Mouse (Mus musculus) MEL (cell line): ENCODE results near the gene Zscan12.

Experiments
- CHD2 ChIP-seq: IDR thresholded peaks from 2 replicates; pipeline ENCODE4 v1.6.1; 2011; ENCODE audit warnings: low read length, improper control_type of control experiment
- CTCF ChIP-seq, 3 experiments: IDR thresholded peaks in 2 of 3; conservative IDR thresholded peaks in 1 of 3; 2 replicates each; pipeline ENCODE4 v1.5.1; 2011 to 2012; ENCODE audit warnings: low read length in 3 of 3, low read depth in 2 of 3, mild to moderate bottlenecking in 2 of 3, improper control_type of control experiment in 1 of 3, inconsistent platforms in 1 of 3, mixed read lengths in 1 of 3, moderate library complexity in 1 of 3; ENCODE audit not compliant: control insufficient read depth in 1 of 3, insufficient read depth in 1 of 3, poor library complexity in 1 of 3, severe bottlenecking in 1 of 3
- MAFK ChIP-seq: IDR thresholded peaks from 2 replicates; pipeline ENCODE4 v1.6.1; 2011; ENCODE audit warnings: low read depth, mild to moderate bottlenecking, low read length, improper control_type of control experiment, borderline replicate concordance
- NELFE ChIP-seq: IDR thresholded peaks from 2 replicates; pipeline ENCODE4 v1.6.1; 2011; ENCODE audit warnings: low read depth, low read length, improper control_type of control experiment
- POLR2A ChIP-seq, 2 experiments: IDR thresholded peaks; 2 replicates each; pipeline ENCODE4 v1.6.1; 2011 to 2012; ENCODE audit warnings: low read length in 2 of 2, mild to moderate bottlenecking in 2 of 2, control low read depth in 1 of 2, improper control_type of control experiment in 1 of 2, low read depth in 1 of 2, moderate library complexity in 1 of 2; ENCODE audit not compliant: control insufficient read depth in 1 of 2, insufficient read depth in 1 of 2, poor library complexity in 1 of 2
- RAD21 ChIP-seq: IDR thresholded peaks from 2 replicates; pipeline ENCODE4 v1.6.1; 2011; ENCODE audit warnings: mild to moderate bottlenecking, low read depth, low read length, improper control_type of control experiment
- SIN3A ChIP-seq: IDR thresholded peaks from 2 replicates; pipeline ENCODE4 v1.6.1; 2012; ENCODE audit warnings: low read length, improper control_type of control experiment, inconsistent platforms
- USF1 ChIP-seq: IDR thresholded peaks from 2 replicates; pipeline ENCODE4 v1.6.1; 2014; ENCODE audit warnings: low read depth, mild to moderate bottlenecking, inconsistent platforms, low read length, improper control_type of control experiment, moderate library complexity

DNA sequence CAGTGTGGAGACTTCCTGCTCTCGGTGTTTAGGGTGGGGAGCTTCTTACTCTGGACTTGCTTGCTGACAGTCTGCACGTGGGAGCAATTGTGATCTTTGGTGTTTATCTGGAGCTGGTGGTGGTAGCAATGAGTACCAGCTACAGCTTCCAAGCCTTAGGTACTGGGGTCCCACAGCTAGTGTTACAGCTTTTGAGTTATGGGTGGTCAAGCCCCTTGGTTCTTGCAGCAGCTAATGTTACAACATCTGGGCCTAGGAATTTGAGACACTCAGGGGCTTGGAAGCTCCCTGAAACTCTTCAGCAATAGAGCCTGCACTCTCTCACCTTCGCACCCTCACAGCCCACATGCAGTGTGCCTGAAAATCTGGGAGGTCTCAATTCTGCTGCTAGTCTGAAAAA lies 42.4 kb upstream of the Zscan12 start:
- TF ChIP-seq USF1: no peak
- no peak for TF ChIP-seq SIN3A
- no peak for TF ChIP-seq RAD21
- TF ChIP-seq CTCF (IDR thresholded peaks at IDR 0.05 in 2 of 3, conservative IDR thresholded peaks at IDR 0.05 in 1 of 3; ENCODE audit: control insufficient read depth in 1 of 3, insufficient read depth in 1 of 3, low read depth in 2 of 3, low read length in 3 of 3, poor library complexity in 1 of 3, severe bottlenecking in 1 of 3): no peak
- TF ChIP-seq MAFK: no peak
- TF ChIP-seq NELFE: no peak
- no peak for TF ChIP-seq POLR2A (IDR thresholded peaks at IDR 0.05; ENCODE audit: control insufficient read depth in 1 of 2, insufficient read depth in 1 of 2, low read depth in 1 of 2, low read length in 2 of 2, poor library complexity in 1 of 2)
- no peak for TF ChIP-seq CHD2
